Mouse (Mus musculus): ENCODE data around the gene A630089N07Rik.

GRCm38 (mm10) chr16:98107109-98107508, 24.9 kb upstream of the A630089N07Rik start:
- no peak for TF ChIP-seq POLR2A (IDR thresholded peaks at IDR 0.05; ENCODE audit: insufficient read depth, low read depth, low read length)
- no peak for TF ChIP-seq EP300 (IDR thresholded peaks at IDR 0.05; ENCODE audit: insufficient read depth, low read depth, low read length)
- no peak for TF ChIP-seq CTCF (IDR thresholded peaks at IDR 0.05)
